Mouse (Mus musculus) lung, adult 18-20 months (tissue): ENCODE measurements around the gene Klf2.

Source experiments
- DNase-seq, 2 experiments: peaks; one replicate each; pipeline ENCODE4 v3.0.0; 2022; ENCODE audit warnings: mixed read lengths in 2 of 2

Gene Klf2

GRCm38 (mm10) chr8:72333429-72334143 is 14.8 kb downstream of the Klf2 start:
- DNase-seq = no peak

- DNase-seq = no peak
Measured at GRCm38 (mm10) chr8:72334144-72334641, 15.4 kb downstream of the Klf2 start.

GRCm38 (mm10) chr8:72336273-72336672 is 17.4 kb downstream of the Klf2 start:
- peak in 1 of 2 experiments; percentile 58 for DNase-seq

- no peak for DNase-seq
Measured at GRCm38 (mm10) chr8:72337034-72337433, 18.2 kb downstream of the Klf2 start.

- DNase-seq = no peak
Measured at GRCm38 (mm10) chr8:72342556-72343300, 23.9 kb downstream of the Klf2 start.

- DNase-seq = no peak
Measured at GRCm38 (mm10) chr8:72343725-72344124, 24.9 kb downstream of the Klf2 start.

GRCm38 (mm10) chr8:72347553-72347952 is 28.7 kb downstream of the Klf2 start:
- peak in 1 of 2 experiments; percentile 42 for DNase-seq

GRCm38 (mm10) chr8:72348114-72348513 is 29.3 kb downstream of the Klf2 start:
- no peak for DNase-seq

GRCm38 (mm10) chr8:72348956-72349355 is 30.1 kb downstream of the Klf2 start:
- no peak for DNase-seq

GRCm38 (mm10) chr8:72349838-72350237 is 31.0 kb downstream of the Klf2 start:
- DNase-seq = no peak

GRCm38 (mm10) chr8:72350727-72351126 is 31.9 kb downstream of the Klf2 start:
- peak in 1 of 2 experiments; percentile 62 for DNase-seq

GRCm38 (mm10) chr8:72351405-72352005 is 32.7 kb downstream of the Klf2 start:
- DNase-seq = no peak

GRCm38 (mm10) chr8:72352951-72353699 is 34.3 kb downstream of the Klf2 start:
- no peak for DNase-seq

GRCm38 (mm10) chr8:72353700-72354045 is 34.8 kb downstream of the Klf2 start:
- DNase-seq = no peak

GRCm38 (mm10) chr8:72354272-72354671 is 35.4 kb downstream of the Klf2 start:
- peak; percentile 75 to 78 for DNase-seq

- no peak for DNase-seq
Measured at GRCm38 (mm10) chr8:72356593-72356992, 37.8 kb downstream of the Klf2 start.

GRCm38 (mm10) chr8:72360162-72360561 is 41.3 kb downstream of the Klf2 start:
- DNase-seq = peak in 1 of 2 experiments; percentile 52

GRCm38 (mm10) chr8:72362754-72363153 is 43.9 kb downstream of the Klf2 start:
- DNase-seq = no peak

- peak; percentile 40 to 46 for DNase-seq
Measured at GRCm38 (mm10) chr8:72363457-72363856, 44.6 kb downstream of the Klf2 start.

GRCm38 (mm10) chr8:72365016-72365415 is 46.2 kb downstream of the Klf2 start:
- DNase-seq = peak in 1 of 2 experiments; percentile 36

- DNase-seq = peak; percentile 79 to 84
Measured at GRCm38 (mm10) chr8:72365826-72366225, 47.0 kb downstream of the Klf2 start.

GRCm38 (mm10) chr8:72366435-72366834 is 47.6 kb downstream of the Klf2 start:
- DNase-seq = no peak
